Mouse (Mus musculus): ENCODE results near the gene Atf6b.

The Atf6b gene

GRCm38 (mm10) chr17:34648141-34648890, 1.4 kb downstream of the Atf6b start:
- in situ Hi-C loops (cut with MboI): no loop called here

- in situ Hi-C loops (cut with MboI): no loop called here
Observed at GRCm38 (mm10) chr17:34649106-34649864, 2.3 kb downstream of the Atf6b start.

- in situ Hi-C loops (cut with MboI): no loop called here
Observed at GRCm38 (mm10) chr17:34650781-34651180, 3.8 kb downstream of the Atf6b start.

GRCm38 (mm10) chr17:34651507-34652221, 4.7 kb downstream of the Atf6b start:
- in situ Hi-C loops (cut with MboI): no loop called here

- in situ Hi-C loops (cut with MboI): no loop called here
Observed at GRCm38 (mm10) chr17:34652546-34652945, 5.6 kb downstream of the Atf6b start.

GRCm38 (mm10) chr17:34652985-34653384, 6.0 kb downstream of the Atf6b start:
- in situ Hi-C loops (cut with MboI): no loop called here

- in situ Hi-C loops (cut with MboI): no loop called here
Observed at GRCm38 (mm10) chr17:34653746-34654285, 6.9 kb downstream of the Atf6b start.

GRCm38 (mm10) chr17:34654392-34654791, 7.4 kb downstream of the Atf6b start:
- in situ Hi-C loops (cut with MboI): no loop called here

GRCm38 (mm10) chr17:34655160-34655559, 8.2 kb downstream of the Atf6b start:
- in situ Hi-C loops (cut with MboI): no loop called here

GRCm38 (mm10) chr17:34655581-34655991, 8.6 kb downstream of the Atf6b start:
- in situ Hi-C loops (cut with MboI): no loop called here

- in situ Hi-C loops (cut with MboI): no loop called here
Observed at GRCm38 (mm10) chr17:34656666-34657065, 9.7 kb downstream of the Atf6b start.

GRCm38 (mm10) chr17:34657271-34657670, 10.3 kb downstream of the Atf6b start:
- in situ Hi-C loops (cut with MboI): no loop called here

- in situ Hi-C loops (cut with MboI): no loop called here
Observed at GRCm38 (mm10) chr17:34658145-34658544, 11.2 kb downstream of the Atf6b start.

GRCm38 (mm10) chr17:34658591-34658990, 11.6 kb downstream of the Atf6b start:
- in situ Hi-C loops (cut with MboI): no loop called here

GRCm38 (mm10) chr17:34659181-34659896, 12.4 kb downstream of the Atf6b start:
- in situ Hi-C loops (cut with MboI): no loop called here

GRCm38 (mm10) chr17:34659897-34660214, 12.9 kb downstream of the Atf6b start:
- in situ Hi-C loops (cut with MboI): no loop called here

GRCm38 (mm10) chr17:34660259-34660820, 13.4 kb downstream of the Atf6b start:
- in situ Hi-C loops (cut with MboI): no loop called here

GRCm38 (mm10) chr17:34661121-34661591, 14.2 kb downstream of the Atf6b start:
- in situ Hi-C loops (cut with MboI): no loop called here

GRCm38 (mm10) chr17:34662468-34662867, 15.5 kb downstream of the Atf6b start:
- in situ Hi-C loops (cut with MboI): no loop called here

GRCm38 (mm10) chr17:34662978-34663377, 16.0 kb downstream of the Atf6b start:
- in situ Hi-C loops (cut with MboI): no loop called here

GRCm38 (mm10) chr17:34663558-34663957, 16.6 kb downstream of the Atf6b start:
- in situ Hi-C loops (cut with MboI): no loop called here
